Mouse (Mus musculus) frontal cortex, postnatal 14 days (tissue): ENCODE results near the gene Tmco1.

Source experiments
- DNase-seq, 2 experiments: peaks; one replicate each; pipeline ENCODE4 v3.0.0; 2022; ENCODE audit warnings: low spot score in 2 of 2

Gene Tmco1

DNA sequence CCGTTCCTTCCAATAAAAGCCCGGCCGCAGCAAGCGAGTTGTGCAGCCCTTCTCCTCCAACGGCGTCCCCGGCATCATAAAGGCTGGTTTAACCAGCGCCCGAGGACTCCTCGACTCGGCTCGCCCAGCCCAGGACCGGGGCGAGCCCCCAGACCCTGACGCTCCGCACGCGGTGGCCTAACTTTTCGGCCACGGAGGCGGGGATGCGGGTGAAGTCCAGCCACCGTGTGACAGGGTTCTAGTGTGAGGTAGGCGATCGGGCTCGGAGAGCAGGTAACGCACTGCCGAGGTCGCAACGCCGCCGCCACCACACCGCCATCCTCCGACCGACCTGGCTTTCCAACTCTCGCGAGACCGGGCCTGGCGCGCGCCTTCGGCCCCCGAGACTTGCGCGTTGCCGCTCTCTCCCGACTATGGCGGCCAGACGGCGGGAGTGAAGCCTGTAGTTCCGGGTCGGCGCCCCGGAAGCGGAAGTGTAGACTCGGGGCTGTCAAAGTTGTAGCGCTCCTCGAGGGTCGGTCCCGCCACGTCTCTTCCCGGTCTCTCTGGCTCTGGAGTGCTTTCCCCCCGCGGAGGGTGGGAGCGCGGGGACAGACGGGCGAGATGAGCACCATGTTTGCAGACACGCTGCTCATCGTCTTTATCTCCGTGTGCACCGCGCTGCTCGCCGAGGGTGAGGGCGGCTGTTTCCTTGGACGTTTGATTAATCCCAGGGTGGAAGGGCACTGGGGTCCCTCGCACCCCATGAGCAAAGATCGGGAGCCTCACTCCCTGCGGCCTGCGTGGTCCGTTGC is at the start of gene Tmco1:
Gene Tmco1, plus strand, starts transcription at position 118 of the 794 bp plus-strand sequence.
- peak; percentile 95 to 98 for DNase-seq

GRCm38 (mm10) chr1:167259702-167260101 is 48.5 kb upstream of the Tmco1 start:
- peak; percentile 62 to 72 for DNase-seq

- no peak for DNase-seq
These were observed 46.4 kb upstream of the Tmco1 start for GRCm38 (mm10) chr1:167261750-167262149.

GRCm38 (mm10) chr1:167262489-167263041 is 45.6 kb upstream of the Tmco1 start:
- no peak for DNase-seq

DNA sequence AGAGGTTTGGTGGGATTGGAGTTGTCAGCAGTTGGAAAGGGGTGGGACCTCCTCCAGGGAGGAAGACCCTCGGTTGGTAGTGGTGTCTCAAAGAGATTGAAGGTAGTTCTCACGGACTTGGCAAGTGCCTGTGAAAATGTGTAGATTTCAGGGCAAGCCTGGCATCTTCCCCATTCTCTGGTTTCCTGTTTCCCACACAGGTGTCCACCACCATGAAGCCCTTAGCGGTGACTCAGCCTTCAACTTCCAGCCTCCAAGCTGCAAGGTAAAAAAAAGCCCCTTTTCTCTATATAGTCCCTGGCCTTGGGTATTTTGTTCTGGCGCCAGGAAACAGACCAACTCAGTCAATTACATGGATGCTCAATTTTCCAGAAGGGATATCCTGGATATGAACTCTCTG is 42.8 kb upstream of the Tmco1 start:
- DNase-seq: no peak

GRCm38 (mm10) chr1:167266720-167267119 is 41.5 kb upstream of the Tmco1 start:
- no peak for DNase-seq

DNA sequence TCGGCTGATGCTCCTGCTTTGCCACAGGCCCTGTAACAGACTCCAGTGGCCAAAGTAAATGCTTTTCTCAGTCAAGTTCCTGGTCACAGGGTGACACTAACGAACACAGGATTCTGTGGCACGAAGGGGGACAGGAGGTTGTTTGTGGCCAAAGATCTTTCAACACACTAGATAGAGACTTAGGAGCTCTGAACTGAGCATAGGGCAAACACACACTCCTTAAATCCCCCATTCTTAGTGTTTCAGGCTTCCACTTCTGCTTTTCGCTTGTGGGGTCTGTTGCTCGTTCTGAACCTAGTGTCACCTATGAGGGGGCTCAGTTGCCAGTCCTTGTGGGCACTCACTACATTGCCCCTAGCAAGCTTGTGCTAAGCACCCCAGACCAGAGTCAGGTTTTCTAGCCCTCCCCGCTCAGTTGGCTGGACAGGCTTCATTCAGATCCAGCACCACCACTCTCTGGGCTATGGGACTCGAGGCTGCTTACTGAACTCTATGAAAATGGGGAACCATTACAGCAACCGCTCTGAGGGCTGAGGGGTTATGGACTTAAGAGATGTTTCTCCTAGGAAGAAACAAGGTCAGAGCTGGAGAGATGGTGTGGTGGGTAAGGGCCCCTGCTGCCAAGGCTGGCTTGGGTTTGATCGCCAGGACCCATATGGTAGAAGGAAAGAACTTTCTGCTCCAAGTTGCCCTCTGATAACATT is 39.7 kb upstream of the Tmco1 start:
- no peak for DNase-seq

DNA sequence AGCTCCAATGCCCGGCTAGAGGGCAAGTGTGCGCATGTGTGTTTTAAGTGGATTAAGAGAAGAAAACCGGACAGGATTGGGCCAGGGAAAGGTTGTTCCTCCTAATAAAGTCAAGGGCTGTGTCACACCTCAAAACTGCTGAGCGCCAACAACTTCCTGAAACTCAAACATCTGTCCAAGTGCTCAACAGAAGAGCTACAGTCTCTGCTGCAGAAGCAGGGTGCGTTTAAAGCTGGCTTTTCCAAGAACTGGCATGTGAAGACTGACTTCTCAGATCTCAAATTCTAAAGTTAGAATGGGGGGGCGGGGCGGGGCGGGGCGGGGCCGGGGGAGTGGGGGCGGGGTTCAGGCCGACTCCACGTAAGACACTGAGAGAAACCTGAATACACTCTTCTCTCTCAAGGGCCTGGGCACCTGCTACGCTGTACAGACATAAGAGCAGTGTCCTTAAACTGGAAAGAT is 38.8 kb upstream of the Tmco1 start:
- no peak for DNase-seq

DNA sequence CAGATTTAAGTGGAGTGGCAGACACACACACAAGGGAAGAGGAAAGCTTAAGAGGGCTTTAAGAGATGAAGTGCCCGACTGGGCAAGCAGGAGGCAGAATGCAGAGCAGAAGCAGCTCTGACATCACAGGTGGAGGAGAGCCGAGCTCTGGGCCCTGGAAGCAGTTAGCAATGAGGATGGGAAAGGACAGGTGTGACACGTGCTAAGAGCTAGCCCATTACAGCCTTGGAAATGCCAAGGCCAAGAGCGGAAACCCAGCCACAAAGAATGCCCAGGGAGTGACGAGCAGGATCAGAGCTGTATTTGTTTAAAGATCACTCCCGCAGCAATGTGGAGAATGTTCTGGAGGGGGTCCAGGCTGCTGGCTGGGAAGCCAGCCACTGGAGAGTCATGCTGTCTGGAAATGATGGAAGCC is 38.3 kb upstream of the Tmco1 start:
- DNase-seq: peak; percentile 52 to 61

- no peak for DNase-seq
These were observed 37.7 kb upstream of the Tmco1 start for GRCm38 (mm10) chr1:167270342-167271111.

DNA sequence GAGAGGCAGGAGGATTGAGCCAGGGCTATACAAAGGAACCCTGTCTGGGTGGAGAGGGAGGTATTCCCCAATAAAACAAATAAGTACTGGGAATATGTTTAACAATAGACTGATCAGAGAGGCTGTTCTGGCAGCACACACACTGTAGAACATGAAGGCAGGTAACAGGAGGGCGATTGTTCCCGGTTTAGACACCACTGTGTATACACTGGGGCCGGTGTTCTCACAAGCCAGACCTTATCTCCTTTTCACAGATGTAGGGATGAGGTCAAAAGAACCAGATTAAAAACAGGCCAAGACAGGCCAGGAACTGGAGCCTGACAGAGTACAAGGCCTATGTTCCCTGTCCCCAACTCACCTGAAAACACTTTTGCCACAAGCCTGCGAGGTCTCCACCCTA is 36.9 kb upstream of the Tmco1 start:
- no peak for DNase-seq

DNA sequence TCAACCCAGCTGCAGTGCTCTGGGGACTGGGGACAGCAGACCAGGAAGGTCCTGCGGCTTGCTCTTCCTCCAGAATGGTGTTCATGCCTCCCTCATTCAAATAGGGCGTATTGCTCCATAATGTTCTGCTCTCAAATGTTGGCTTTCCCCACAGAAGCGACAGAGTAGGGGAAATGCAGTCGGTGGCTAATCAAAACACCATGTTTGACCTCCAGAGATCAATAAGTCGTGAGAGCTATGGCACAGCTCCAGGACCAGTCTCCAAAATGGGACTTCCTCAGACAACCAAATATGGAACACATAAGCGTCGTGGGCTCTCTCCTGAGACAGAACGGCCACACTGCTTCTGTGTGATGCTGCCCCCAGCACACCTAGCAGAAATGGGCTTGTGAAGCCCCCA is 36.3 kb upstream of the Tmco1 start:
- DNase-seq: no peak

GRCm38 (mm10) chr1:167273380-167274163 is 34.6 kb upstream of the Tmco1 start:
- no peak for DNase-seq

- no peak for DNase-seq
These were observed 33.4 kb upstream of the Tmco1 start for GRCm38 (mm10) chr1:167274646-167275390.

- DNase-seq: no peak
These were observed 29.8 kb upstream of the Tmco1 start for GRCm38 (mm10) chr1:167278395-167278794.

- DNase-seq: no peak
These were observed 28.9 kb upstream of the Tmco1 start for GRCm38 (mm10) chr1:167279160-167279715.

GRCm38 (mm10) chr1:167280061-167280460 is 28.1 kb upstream of the Tmco1 start:
- DNase-seq: no peak

GRCm38 (mm10) chr1:167282112-167282511 is 26.1 kb upstream of the Tmco1 start:
- no peak for DNase-seq

- DNase-seq: no peak
These were observed 25.4 kb upstream of the Tmco1 start for GRCm38 (mm10) chr1:167282768-167283167.
